Mouse (Mus musculus): Measurements from ENCODE around the gene Tdp1. TPM values are rescaled to one million over a fixed set of nuclear protein-coding genes. Genes with fewer than 3 reads are reported as not detected.
"Not testable (repeated sequence)": the region's sequence is repeated elsewhere in the genome, so short reads cannot be mapped to it uniquely, and the experiment has no call there.

Gene Tdp1
- polyA plus RNA-seq, 1 experiment from 2014 or later: 49.0 TPM

DNA sequence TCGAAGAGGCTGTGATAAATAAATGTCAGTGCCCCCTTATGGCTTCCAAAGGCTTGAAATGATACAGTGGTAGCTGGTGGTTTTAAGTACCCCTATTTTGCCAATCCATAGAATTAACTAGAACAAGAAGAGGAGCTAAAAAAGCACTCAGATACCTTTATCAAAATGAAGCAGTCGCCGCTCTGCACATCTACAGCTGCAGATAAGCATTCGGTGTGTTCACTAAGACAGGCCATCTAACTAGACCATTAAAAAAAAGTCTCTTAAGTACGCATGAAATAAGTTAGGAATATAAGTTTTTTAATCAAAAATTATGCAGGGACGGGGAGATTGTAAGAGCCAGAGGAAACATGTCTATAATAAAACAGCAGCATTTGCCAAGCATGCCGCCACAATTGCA lies 76.4 kb downstream of the Tdp1 start:
- H3K27me3 ChIP-seq (ENCODE audit: control insufficient read depth, insufficient read depth, low read length): peaks cover 31% of the 10 kb centered on the region
- 0 out of 2 replicates have a peak, but pooled peaks cover 10% of the 10 kb centered on the region for H3K36me3 ChIP-seq (replicated peaks; ENCODE audit: control insufficient read depth, insufficient read depth)
- no peak overlapping the region for H3K4me2 ChIP-seq (replicated peaks)
- no peak overlapping the region for H3K4me3 ChIP-seq (replicated peaks; ENCODE audit: low read length)
- ATAC-seq (ENCODE audit: low FRiP score) (no peak), DNase-seq (ENCODE audit: low spot score) (no peak)
- H3K9me3 ChIP-seq (ENCODE audit: control insufficient read depth, low read length): no peaks in the 10 kb centered on the region
- H3K4me1 ChIP-seq (replicated peaks; ENCODE audit: control insufficient read depth, insufficient read depth, low read length): peaks cover 13% of the 10 kb centered on the region
- WGBS: 95% methylated on average over 7 of the region's 7 CpGs
- H3K27ac ChIP-seq: no peak overlapping the region
- no peak overlapping the region for H3K9ac ChIP-seq

DNA sequence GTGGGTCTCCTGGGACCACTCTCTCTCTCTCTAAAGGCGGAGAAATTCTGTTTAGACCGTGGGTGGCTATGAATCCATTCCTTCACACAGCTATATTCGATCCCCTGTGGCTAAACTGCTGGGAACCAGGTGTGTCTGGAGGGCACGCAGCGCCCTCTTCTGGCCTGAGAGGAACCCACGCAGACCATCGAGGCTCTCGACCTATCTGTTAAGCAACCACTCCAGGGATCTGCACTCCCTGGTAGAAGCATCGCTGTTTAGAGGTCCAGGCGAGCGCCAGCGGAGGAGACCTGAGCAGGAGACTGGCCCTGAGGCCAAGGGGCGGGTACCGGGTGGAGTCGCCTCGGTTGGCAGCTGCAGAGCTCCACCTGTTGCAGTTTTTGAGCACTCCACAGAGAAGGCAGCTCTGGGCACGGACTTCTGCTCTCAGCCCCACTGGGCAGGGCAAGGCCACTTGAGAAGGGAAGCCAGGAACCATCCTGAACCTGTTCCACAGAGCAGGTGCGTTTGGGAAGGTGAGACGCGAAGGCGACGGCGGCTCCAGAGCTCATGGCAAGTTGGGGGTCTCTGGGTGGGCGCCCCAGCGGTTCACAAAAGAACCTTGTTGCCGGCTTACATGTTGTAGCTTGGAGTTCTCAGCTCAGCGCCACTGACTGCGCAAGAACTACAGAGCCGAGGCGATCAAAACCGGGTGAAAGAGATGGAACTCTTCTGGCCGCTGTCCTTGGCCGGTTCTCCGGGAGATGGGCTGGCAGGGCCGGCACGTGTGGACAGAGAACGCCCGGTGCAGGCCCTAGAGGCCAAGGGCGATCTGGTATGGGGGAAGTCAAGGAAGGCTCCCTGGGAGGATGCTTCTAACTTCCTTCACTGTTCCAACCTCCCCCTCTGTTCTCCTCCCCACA lies 80.2 kb downstream of the Tdp1 start, which contains the start of gene Kcnk13:
Gene Kcnk13 (plus strand): TSS at position 199 of the 902 bp plus-strand sequence.
- H3K4me3 ChIP-seq (replicated peaks; ENCODE audit: low read length): peak within 1 kb of the TSS; percentile 49
- no peaks in the 10 kb centered on the region for H3K9me3 ChIP-seq (ENCODE audit: control insufficient read depth, low read length)
- H3K27me3 ChIP-seq (ENCODE audit: control insufficient read depth, insufficient read depth, low read length): peaks cover 69% of the 10 kb centered on the region
- ATAC-seq (ENCODE audit: low FRiP score) (peak; percentile 55), DNase-seq (ENCODE audit: low spot score) (peak; percentile 72)
- H3K36me3 ChIP-seq (replicated peaks; ENCODE audit: control insufficient read depth, insufficient read depth): no peaks in the 10 kb centered on the region
- no peak within 1 kb of the TSS for H3K27ac ChIP-seq
- 1% methylated on average over 39 of the region's 39 CpGs for WGBS
- H3K4me2 ChIP-seq (replicated peaks): peak within 1 kb of the TSS; percentile 93
- H3K4me1 ChIP-seq (replicated peaks; ENCODE audit: control insufficient read depth, insufficient read depth, low read length): peaks cover 18% of the 10 kb centered on the region
- peak within 1 kb of the TSS; percentile 56 for H3K9ac ChIP-seq

- DNase-seq (ENCODE audit: low spot score) (peak; percentile 38), ATAC-seq (ENCODE audit: low FRiP score) (0 out of 2 replicates have a peak, but pooled peaks have one; percentile 47)
- H3K9ac ChIP-seq: peak overlapping the region; percentile 56
- H3K27ac ChIP-seq: no peak overlapping the region
- peak overlapping the region; percentile 49 for H3K4me3 ChIP-seq (replicated peaks; ENCODE audit: low read length)
- no peaks in the 10 kb centered on the region for H3K9me3 ChIP-seq (ENCODE audit: control insufficient read depth, low read length)
- H3K4me1 ChIP-seq (replicated peaks; ENCODE audit: control insufficient read depth, insufficient read depth, low read length): peaks cover 18% of the 10 kb centered on the region
- H3K27me3 ChIP-seq (ENCODE audit: control insufficient read depth, insufficient read depth, low read length): peaks cover 71% of the 10 kb centered on the region
- H3K4me2 ChIP-seq (replicated peaks): peak overlapping the region; percentile 93
- H3K36me3 ChIP-seq (replicated peaks; ENCODE audit: control insufficient read depth, insufficient read depth): no peaks in the 10 kb centered on the region
- WGBS: under 1% methylated on average over 77 of the region's 77 CpGs
Measured at GRCm38 (mm10) chr12:99965203-99966115, 81.1 kb downstream of the Tdp1 start.

DNA sequence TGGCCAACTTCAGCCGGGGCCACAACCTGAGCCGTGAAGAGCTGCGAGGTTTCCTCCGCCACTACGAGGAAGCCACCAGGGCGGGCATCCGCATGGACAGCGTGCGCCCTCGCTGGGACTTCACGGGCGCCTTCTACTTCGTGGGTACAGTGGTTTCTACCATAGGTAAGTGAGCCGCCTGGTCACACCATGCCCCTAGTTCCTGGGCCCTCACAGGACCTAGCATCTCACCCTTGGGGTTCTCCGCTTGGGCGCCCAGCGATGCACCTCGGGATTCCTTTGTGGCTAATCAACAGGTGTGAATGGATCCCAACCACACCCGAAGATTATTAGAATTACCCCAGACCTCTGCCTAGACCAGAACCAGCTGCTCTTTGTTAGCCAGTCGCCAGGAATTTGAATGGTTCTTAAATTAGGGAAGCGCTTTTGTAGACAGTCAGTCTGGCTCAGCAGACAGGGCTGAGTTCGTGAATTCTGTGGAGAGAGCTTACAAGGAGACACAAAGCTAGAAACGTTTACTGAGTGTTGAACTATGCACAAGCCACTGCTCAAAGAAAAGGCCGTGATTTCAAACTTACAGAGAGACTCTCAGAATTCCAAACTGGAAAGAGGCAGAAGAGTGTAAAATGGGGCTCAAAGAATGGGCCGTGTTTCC lies 81.9 kb downstream of the Tdp1 start:
- Histone ChIP-seq H3K4me1 (replicated peaks; ENCODE audit: control insufficient read depth, insufficient read depth, low read length) (peaks cover 18% of the 10 kb centered on the region), H3K36me3 (replicated peaks; ENCODE audit: control insufficient read depth, insufficient read depth) (no peaks in the 10 kb centered on the region), H3K4me2 (replicated peaks) (peak overlapping the region; percentile 93), H3K4me3 (replicated peaks; ENCODE audit: low read length) (peak overlapping the region; percentile 49), H3K9me3 (ENCODE audit: control insufficient read depth, low read length) (no peaks in the 10 kb centered on the region), H3K27ac (no peak overlapping the region), H3K9ac (peak overlapping the region; percentile 56), H3K27me3 (ENCODE audit: control insufficient read depth, insufficient read depth, low read length) (peaks cover 71% of the 10 kb centered on the region)
- DNase-seq (ENCODE audit: low spot score) (no peak), ATAC-seq (ENCODE audit: low FRiP score) (0 out of 2 replicates have a peak, but pooled peaks have one; percentile 15)
- WGBS: 4% methylated on average over 25 of the region's 25 CpGs

GRCm38 (mm10) chr12:99966881-99967363 lies 82.6 kb downstream of the Tdp1 start:
- Histone ChIP-seq H3K4me2 (replicated peaks) (no peak overlapping the region), H3K27me3 (ENCODE audit: control insufficient read depth, insufficient read depth, low read length) (peaks cover 71% of the 10 kb centered on the region), H3K36me3 (replicated peaks; ENCODE audit: control insufficient read depth, insufficient read depth) (no peaks in the 10 kb centered on the region), H3K4me3 (replicated peaks; ENCODE audit: low read length) (no peak overlapping the region), H3K27ac (no peak overlapping the region), H3K4me1 (replicated peaks; ENCODE audit: control insufficient read depth, insufficient read depth, low read length) (peaks cover 18% of the 10 kb centered on the region), H3K9ac (no peak overlapping the region), H3K9me3 (ENCODE audit: control insufficient read depth, low read length) (no peaks in the 10 kb centered on the region)
- 15% methylated on average over 12 of the region's 12 CpGs for WGBS
- ATAC-seq (ENCODE audit: low FRiP score): no peak
- no peak for DNase-seq (ENCODE audit: low spot score)

DNA sequence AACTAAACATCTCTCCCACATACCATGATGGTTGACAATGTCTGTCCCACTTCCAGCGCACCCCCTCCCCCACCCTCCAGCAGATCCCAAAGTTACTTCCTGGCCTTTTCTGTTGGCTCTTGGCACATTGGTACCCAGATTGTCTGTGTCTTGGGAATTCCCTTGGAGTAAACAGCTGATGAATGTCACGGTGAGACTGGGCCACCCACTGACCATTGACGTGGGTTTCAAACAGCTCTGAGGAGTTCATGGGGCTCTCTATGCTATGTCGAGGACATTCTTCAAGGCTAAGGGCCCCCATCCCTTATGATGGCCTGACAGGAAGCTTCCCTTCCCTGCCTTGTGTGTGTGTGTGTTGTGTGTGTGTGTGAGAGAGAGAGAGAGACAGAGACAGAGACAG lies 85.6 kb downstream of the Tdp1 start:
- Histone ChIP-seq H3K9me3 (ENCODE audit: control insufficient read depth, low read length) (no peaks in the 10 kb centered on the region), H3K4me1 (replicated peaks; ENCODE audit: control insufficient read depth, insufficient read depth, low read length) (peaks cover 10% of the 10 kb centered on the region; the same call in 1 of the 2 replicates), H3K36me3 (replicated peaks; ENCODE audit: control insufficient read depth, insufficient read depth) (no peaks in the 10 kb centered on the region), H3K27me3 (ENCODE audit: control insufficient read depth, insufficient read depth, low read length) (peaks cover 48% of the 10 kb centered on the region), H3K27ac (no peak overlapping the region), H3K9ac (no peak overlapping the region), H3K4me3 (replicated peaks; ENCODE audit: low read length) (no peak overlapping the region), H3K4me2 (replicated peaks) (no peak overlapping the region)
- 73% methylated on average over 4 of the region's 4 CpGs for WGBS
- DNase-seq (ENCODE audit: low spot score) (no peak), ATAC-seq (ENCODE audit: low FRiP score) (no peak)

GRCm38 (mm10) chr12:99971205-99971894 lies 87.0 kb downstream of the Tdp1 start:
- H3K4me1 ChIP-seq (replicated peaks; ENCODE audit: control insufficient read depth, insufficient read depth, low read length); DNase-seq (ENCODE audit: low spot score); H3K27ac ChIP-seq; H3K4me2 ChIP-seq (replicated peaks); H3K36me3 ChIP-seq (replicated peaks; ENCODE audit: control insufficient read depth, insufficient read depth); H3K9me3 ChIP-seq (ENCODE audit: control insufficient read depth, low read length); ATAC-seq (ENCODE audit: low FRiP score); H3K9ac ChIP-seq; H3K4me3 ChIP-seq (replicated peaks; ENCODE audit: low read length): not testable (repeated sequence)
- WGBS: 84% methylated on average over 7 of the region's 7 CpGs
- peaks cover 34% of the 10 kb centered on the region for H3K27me3 ChIP-seq (ENCODE audit: control insufficient read depth, insufficient read depth, low read length)

- no peaks in the 10 kb centered on the region for H3K4me1 ChIP-seq (replicated peaks; ENCODE audit: control insufficient read depth, insufficient read depth, low read length)
- no peak for DNase-seq (ENCODE audit: low spot score)
- H3K9ac ChIP-seq: no peak overlapping the region
- peaks cover 19% of the 10 kb centered on the region for H3K27me3 ChIP-seq (ENCODE audit: control insufficient read depth, insufficient read depth, low read length)
- 65% methylated on average over 7 of the region's 7 CpGs for WGBS
- no peak for ATAC-seq (ENCODE audit: low FRiP score)
- H3K4me2 ChIP-seq (replicated peaks): no peak overlapping the region
- no peaks in the 10 kb centered on the region for H3K9me3 ChIP-seq (ENCODE audit: control insufficient read depth, low read length)
- no peak overlapping the region for H3K4me3 ChIP-seq (replicated peaks; ENCODE audit: low read length)
- no peak overlapping the region for H3K27ac ChIP-seq
- H3K36me3 ChIP-seq (replicated peaks; ENCODE audit: control insufficient read depth, insufficient read depth): no peaks in the 10 kb centered on the region
Measured at GRCm38 (mm10) chr12:99972825-99973224, 88.5 kb downstream of the Tdp1 start.

All from hindbrain, embryonic 14.5 days (tissue).